Mouse (Mus musculus): ENCODE data around the gene Agbl1. TPM values are rescaled to one million over a fixed set of nuclear protein-coding genes. Genes with fewer than 3 reads are reported as not detected.

Gene Agbl1
- total and polyA plus RNA-seq, 2 experiments from 2014 or later: 0.18 to 0.63 TPM

DNA sequence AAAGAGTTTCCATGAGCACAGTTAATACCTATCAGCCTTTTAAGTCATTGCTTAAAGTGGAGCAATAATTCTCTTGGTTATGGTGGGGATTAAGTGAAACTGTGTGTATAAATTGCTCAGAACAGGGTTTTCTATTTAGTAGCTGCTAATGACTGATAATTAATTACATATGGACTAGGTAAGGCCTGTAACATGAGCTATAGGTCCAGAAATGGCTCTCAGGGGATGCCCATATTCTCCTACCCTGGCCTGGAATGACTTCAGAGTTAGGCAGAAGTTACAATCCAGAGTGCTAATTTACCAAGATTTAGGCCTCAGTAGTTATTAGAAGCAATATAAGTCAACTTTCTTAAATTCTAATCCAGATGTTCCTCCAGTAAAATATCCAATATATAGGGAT lies 317.6 kb downstream of the Agbl1 start:
- no peak overlapping the region for H3K27ac ChIP-seq
- H3K4me1 ChIP-seq (ENCODE audit: insufficient read depth, low read length): no peaks in the 10 kb centered on the region
- DNase-seq (ENCODE audit: low spot score) (no peak), ATAC-seq (no peak)
- H3K27me3 ChIP-seq (ENCODE audit: insufficient read depth, low read length): no peaks in the 10 kb centered on the region
- H3K4me2 ChIP-seq (ENCODE audit: low read depth, low read length): no peak overlapping the region
- H3K9me3 ChIP-seq (ENCODE audit: low read length): no peaks in the 10 kb centered on the region
- H3K36me3 ChIP-seq (ENCODE audit: insufficient read depth, low read length): no peaks in the 10 kb centered on the region
- TF ChIP-seq CTCF (IDR thresholded peaks at IDR 0.05; ENCODE audit: low read depth): no peak
- no peak overlapping the region for H3K9ac ChIP-seq (replicated peaks; ENCODE audit: low read length)
- H3K4me3 ChIP-seq (ENCODE audit: low read length): no peak overlapping the region

DNA sequence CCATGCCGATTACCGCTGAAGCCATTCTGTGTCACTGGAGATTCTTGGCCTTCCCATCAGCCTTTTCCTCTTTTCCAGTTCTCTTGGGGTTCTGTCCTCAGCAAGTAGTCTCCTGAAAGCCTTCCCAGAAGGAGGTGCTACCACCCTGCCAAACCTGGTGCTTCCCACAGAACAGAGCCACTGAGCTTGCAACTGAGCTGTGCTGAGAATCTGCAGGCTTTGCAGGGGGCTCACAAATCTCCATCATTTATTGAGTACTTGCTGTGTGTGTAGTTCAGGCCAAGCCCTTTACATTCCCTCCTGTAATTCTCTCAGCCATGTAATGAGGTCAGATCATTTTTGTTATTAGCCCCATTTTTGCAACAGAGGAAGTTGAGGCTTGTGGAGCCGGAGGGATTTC lies 322.2 kb downstream of the Agbl1 start:
- Histone ChIP-seq H3K4me2 (ENCODE audit: low read depth, low read length) (no peak overlapping the region), H3K4me3 (ENCODE audit: low read length) (no peak overlapping the region), H3K9me3 (ENCODE audit: low read length) (no peaks in the 10 kb centered on the region), H3K36me3 (ENCODE audit: insufficient read depth, low read length) (no peaks in the 10 kb centered on the region), H3K9ac (replicated peaks; ENCODE audit: low read length) (no peak overlapping the region), H3K4me1 (ENCODE audit: insufficient read depth, low read length) (no peaks in the 10 kb centered on the region), H3K27ac (no peak overlapping the region), H3K27me3 (ENCODE audit: insufficient read depth, low read length) (no peaks in the 10 kb centered on the region)
- no peak for DNase-seq (ENCODE audit: low spot score)
- ATAC-seq: no peak
- TF ChIP-seq CTCF (IDR thresholded peaks at IDR 0.05; ENCODE audit: low read depth): no peak
- 90% methylated on average over 3 of the region's 3 CpGs for WGBS

DNA sequence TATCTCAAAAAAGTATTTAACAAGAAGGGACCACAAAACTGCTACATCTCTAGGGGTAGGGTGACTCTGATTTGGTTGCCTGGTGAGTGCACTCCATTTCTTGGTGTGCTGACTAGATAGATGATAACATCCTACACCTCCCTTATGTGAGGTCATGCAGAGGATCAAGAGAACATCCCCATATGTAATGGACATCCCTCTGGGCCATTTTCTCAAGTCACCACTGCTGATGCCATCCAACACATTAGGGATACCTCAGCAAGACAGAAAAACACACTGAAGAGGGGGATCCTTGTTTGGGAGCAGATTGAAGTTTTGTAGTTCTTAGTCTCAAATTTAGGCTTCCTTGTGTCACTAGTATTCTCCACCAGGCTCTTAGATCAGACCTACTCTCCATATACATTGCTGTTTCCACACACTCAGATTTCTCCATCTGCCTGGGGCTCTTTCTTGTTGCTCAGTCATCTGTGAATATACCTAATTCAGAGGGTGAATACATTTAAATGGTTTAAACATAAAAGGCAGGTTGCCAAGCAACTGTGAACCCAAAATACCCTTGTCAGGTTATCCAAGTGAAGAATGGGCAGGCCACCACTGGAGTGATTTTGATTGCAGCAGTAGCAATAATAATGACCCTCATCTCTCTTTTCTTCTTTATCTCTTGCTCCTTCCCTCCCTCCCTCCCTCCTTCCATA lies 331.0 kb downstream of the Agbl1 start:
- Histone ChIP-seq H3K27me3 (ENCODE audit: insufficient read depth, low read length) (no peaks in the 10 kb centered on the region), H3K9me3 (ENCODE audit: low read length) (no peaks in the 10 kb centered on the region), H3K4me1 (ENCODE audit: insufficient read depth, low read length) (no peaks in the 10 kb centered on the region), H3K9ac (replicated peaks; ENCODE audit: low read length) (no peak overlapping the region), H3K4me2 (ENCODE audit: low read depth, low read length) (no peak overlapping the region), H3K36me3 (ENCODE audit: insufficient read depth, low read length) (no peaks in the 10 kb centered on the region), H3K4me3 (ENCODE audit: low read length) (no peak overlapping the region), H3K27ac (no peak overlapping the region)
- no peak for ATAC-seq
- peak; percentile 25 for DNase-seq (ENCODE audit: low spot score)
- TF ChIP-seq CTCF (IDR thresholded peaks at IDR 0.05; ENCODE audit: low read depth): no peak

DNA sequence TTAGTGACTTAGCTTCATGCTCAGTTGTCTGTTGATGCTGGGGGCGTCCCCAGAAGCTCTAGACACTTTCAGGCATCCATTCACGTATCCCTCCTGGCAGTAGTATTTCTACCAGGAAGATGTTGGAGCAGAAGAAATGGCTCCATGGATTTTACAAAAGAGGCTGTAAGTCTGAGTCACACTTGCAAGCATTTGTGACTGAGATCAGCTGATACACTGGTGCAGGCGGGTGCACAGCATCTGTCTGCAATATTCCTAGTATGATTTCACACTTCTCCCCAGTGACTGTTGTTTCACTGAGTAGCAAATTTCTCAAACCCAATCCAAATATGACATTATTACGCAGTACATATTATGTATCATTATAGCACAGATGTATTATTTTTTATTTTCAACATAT lies 332.8 kb downstream of the Agbl1 start:
- Histone ChIP-seq H3K27ac (no peak overlapping the region), H3K36me3 (ENCODE audit: insufficient read depth, low read length) (no peaks in the 10 kb centered on the region), H3K4me3 (ENCODE audit: low read length) (no peak overlapping the region), H3K4me2 (ENCODE audit: low read depth, low read length) (no peak overlapping the region), H3K9me3 (ENCODE audit: low read length) (no peaks in the 10 kb centered on the region), H3K9ac (replicated peaks; ENCODE audit: low read length) (no peak overlapping the region), H3K27me3 (ENCODE audit: insufficient read depth, low read length) (no peaks in the 10 kb centered on the region), H3K4me1 (ENCODE audit: insufficient read depth, low read length) (no peaks in the 10 kb centered on the region)
- DNase-seq (ENCODE audit: low spot score): no peak
- 78% methylated on average over 4 of the region's 4 CpGs for WGBS
- no peak for TF ChIP-seq CTCF (IDR thresholded peaks at IDR 0.05; ENCODE audit: low read depth)
- no peak for ATAC-seq

DNA sequence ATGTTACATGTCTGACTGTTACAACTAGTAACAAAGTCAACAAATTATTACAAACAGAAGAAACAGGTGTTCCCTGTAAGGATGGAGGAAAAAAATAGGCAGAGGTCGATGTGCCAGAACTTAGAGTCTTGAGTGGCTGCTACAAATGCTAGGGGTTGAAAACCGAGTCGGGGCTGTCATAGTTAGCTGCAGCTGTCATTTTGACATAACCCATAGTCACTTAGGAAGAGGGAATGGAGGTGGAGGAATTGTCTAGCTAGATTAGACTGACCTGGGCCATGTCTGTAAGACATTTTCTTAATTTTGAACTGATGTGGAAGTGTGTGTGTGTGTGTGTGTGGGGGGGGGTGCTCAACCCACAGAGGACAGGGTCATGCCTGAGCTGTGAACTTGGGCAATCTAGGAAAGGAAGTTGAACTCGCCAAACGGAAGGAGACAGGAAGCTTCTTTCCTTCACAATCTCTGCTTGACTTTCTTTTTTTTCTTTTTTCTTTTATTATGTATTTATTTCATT lies 364.9 kb downstream of the Agbl1 start:
- WGBS: 83% methylated on average over 5 of the region's 5 CpGs
- H3K9ac ChIP-seq (replicated peaks; ENCODE audit: low read length): no peak overlapping the region
- H3K4me1 ChIP-seq (ENCODE audit: insufficient read depth, low read length): no peaks in the 10 kb centered on the region
- H3K4me3 ChIP-seq (ENCODE audit: low read length): no peak overlapping the region
- no peak for ATAC-seq
- H3K27ac ChIP-seq: no peak overlapping the region
- no peaks in the 10 kb centered on the region for H3K36me3 ChIP-seq (ENCODE audit: insufficient read depth, low read length)
- no peak for TF ChIP-seq CTCF (IDR thresholded peaks at IDR 0.05; ENCODE audit: low read depth)
- H3K9me3 ChIP-seq (ENCODE audit: low read length): no peaks in the 10 kb centered on the region
- no peak for DNase-seq (ENCODE audit: low spot score)
- H3K27me3 ChIP-seq (ENCODE audit: insufficient read depth, low read length): no peaks in the 10 kb centered on the region
- H3K4me2 ChIP-seq (ENCODE audit: low read depth, low read length): no peak overlapping the region

DNA sequence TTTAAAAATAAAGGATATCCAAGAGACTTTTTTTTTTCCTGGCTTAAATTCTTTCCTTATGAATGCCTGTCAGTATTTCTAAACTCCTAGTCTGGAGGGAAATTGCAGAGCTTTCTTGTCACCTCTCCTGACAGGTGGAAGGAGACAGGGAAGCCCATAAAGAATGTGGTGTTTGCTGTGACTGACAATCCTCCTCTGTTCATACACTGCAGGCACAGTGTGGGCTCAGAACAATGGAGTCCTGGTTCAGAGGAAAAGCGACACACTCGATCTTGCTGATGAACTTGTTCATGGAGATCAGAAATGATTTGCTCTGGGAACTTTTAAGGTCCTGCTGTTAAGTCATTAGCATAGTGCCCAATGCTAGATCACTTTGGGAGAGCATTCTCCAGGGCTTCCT lies 368.1 kb downstream of the Agbl1 start:
- no peak overlapping the region for H3K9ac ChIP-seq (replicated peaks; ENCODE audit: low read length)
- ATAC-seq: no peak
- H3K4me3 ChIP-seq (ENCODE audit: low read length): no peak overlapping the region
- WGBS: 20% methylated on average over 2 of the region's 2 CpGs
- no peaks in the 10 kb centered on the region for H3K4me1 ChIP-seq (ENCODE audit: insufficient read depth, low read length)
- no peak for TF ChIP-seq CTCF (IDR thresholded peaks at IDR 0.05; ENCODE audit: low read depth)
- H3K36me3 ChIP-seq (ENCODE audit: insufficient read depth, low read length): no peaks in the 10 kb centered on the region
- no peak overlapping the region for H3K4me2 ChIP-seq (ENCODE audit: low read depth, low read length)
- H3K27me3 ChIP-seq (ENCODE audit: insufficient read depth, low read length): no peaks in the 10 kb centered on the region
- DNase-seq (ENCODE audit: low spot score): no peak
- no peak overlapping the region for H3K27ac ChIP-seq
- H3K9me3 ChIP-seq (ENCODE audit: low read length): no peaks in the 10 kb centered on the region

DNA sequence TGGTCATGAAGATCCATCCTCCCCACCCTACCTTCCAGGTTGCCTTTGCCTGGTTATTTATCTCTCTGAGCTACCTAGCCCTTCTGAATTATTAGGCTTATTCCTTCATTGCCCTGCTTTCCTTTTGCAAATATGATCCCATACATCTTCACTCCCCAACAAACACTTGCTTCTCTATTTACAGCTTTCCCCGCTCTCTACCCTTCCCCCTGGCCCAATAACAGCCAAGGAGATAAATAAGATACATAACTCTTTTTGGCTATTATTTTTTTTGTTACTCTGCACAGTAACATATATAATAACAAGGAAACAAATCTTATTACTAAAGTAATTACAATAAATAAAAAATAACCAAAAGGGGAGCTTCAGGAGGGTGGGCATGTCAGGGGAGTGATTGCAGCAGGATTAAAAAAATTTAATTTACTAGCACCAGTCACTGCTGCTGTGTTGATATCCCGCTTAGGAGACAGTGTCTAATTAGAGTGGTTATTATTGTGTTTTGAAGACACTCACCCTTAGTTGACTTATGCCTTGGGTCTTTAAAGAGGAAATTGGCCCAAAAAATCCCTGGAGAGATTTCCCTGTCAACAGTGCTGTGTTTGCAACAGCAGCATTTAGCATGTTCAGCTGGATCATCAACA lies 370.5 kb downstream of the Agbl1 start:
- no peak for TF ChIP-seq CTCF (IDR thresholded peaks at IDR 0.05; ENCODE audit: low read depth)
- Histone ChIP-seq H3K27ac (no peak overlapping the region), H3K9ac (replicated peaks; ENCODE audit: low read length) (no peak overlapping the region), H3K9me3 (ENCODE audit: low read length) (no peaks in the 10 kb centered on the region), H3K4me2 (ENCODE audit: low read depth, low read length) (no peak overlapping the region), H3K4me1 (ENCODE audit: insufficient read depth, low read length) (no peaks in the 10 kb centered on the region), H3K36me3 (ENCODE audit: insufficient read depth, low read length) (no peaks in the 10 kb centered on the region), H3K4me3 (ENCODE audit: low read length) (no peak overlapping the region), H3K27me3 (ENCODE audit: insufficient read depth, low read length) (no peaks in the 10 kb centered on the region)
- no peak for ATAC-seq
- WGBS: 78% methylated on average over 2 of the region's 2 CpGs
- DNase-seq (ENCODE audit: low spot score): no peak

Measured in hindbrain, postnatal 0 days (tissue).